Mouse (Mus musculus) liver, postnatal 0 days (tissue): ENCODE results near the gene Slc35a5. TPM values are rescaled to one million over a fixed set of nuclear protein-coding genes. Genes with fewer than 3 reads are reported as not detected.

ENCODE experiments used
- ATAC-seq: fragments of 200-750 bp; cut with Nextera tagmentation; 2 replicates; pipeline ENCODE4 v1.8.0; 2017; ENCODE audit warnings: mild to moderate bottlenecking, moderate library complexity
- DNase-seq: peaks from one replicate; pipeline ENCODE4 v3.0.0-alpha.2; 2016
- H3K27ac ChIP-seq: fragments of 300-500 bp; sonication (generic); 2 replicates; pipeline ENCODE4 v1.5.1; 2014; ENCODE audit warnings: antibody characterized with exemption, moderate library complexity, mild to moderate bottlenecking, low read depth
- H3K27me3 ChIP-seq: fragments of 300-500 bp; sonication (generic); 2 replicates; pipeline ENCODE4 v1.6.1; 2014; ENCODE audit warnings: low read length, control low read depth, mixed read lengths; ENCODE audit not compliant: insufficient read depth
- H3K36me3 ChIP-seq: fragments of 300-500 bp; sonication (generic); replicated peaks from 2 replicates; pipeline ENCODE4 v1.6.1; 2014; ENCODE audit warnings: mild to moderate bottlenecking, control low read depth, low read length, moderate library complexity, mixed read lengths; ENCODE audit not compliant: insufficient read depth
- H3K4me1 ChIP-seq: fragments of 300-500 bp; sonication (generic); 2 replicates; pipeline ENCODE4 v1.6.1; 2014; ENCODE audit warnings: antibody characterized with exemption, mild to moderate bottlenecking, control low read depth; ENCODE audit not compliant: insufficient read depth
- H3K4me2 ChIP-seq: fragments of 300-500 bp; sonication (generic); 2 replicates; pipeline ENCODE4 v1.6.1; 2014; ENCODE audit warnings: low read depth, mild to moderate bottlenecking, low read length, moderate library complexity, mixed read lengths
- H3K4me3 ChIP-seq: fragments of 300-500 bp; sonication (generic); 2 replicates; pipeline ENCODE4 v1.5.1; 2014; ENCODE audit warnings: low read depth, low read length
- H3K9ac ChIP-seq: fragments of 300-500 bp; sonication (generic); replicated peaks from 2 replicates; pipeline ENCODE4 v1.6.1; 2014; ENCODE audit warnings: mild to moderate bottlenecking, moderate library complexity
- H3K9me3 ChIP-seq: fragments of 300-500 bp; sonication (generic); 2 replicates; pipeline ENCODE4 v1.6.1; 2016; ENCODE audit warnings: mild to moderate bottlenecking, control low read depth, low read length, mixed read lengths
- CTCF ChIP-seq: sonication (generic); IDR thresholded peaks from 2 replicates; pipeline ENCODE4 v1.5.1; 2016; ENCODE audit warnings: antibody characterized with exemption, low read depth
- EP300 ChIP-seq: IDR thresholded peaks from 2 replicates; pipeline ENCODE4 v1.6.1; 2016; ENCODE audit warnings: antibody characterized with exemption, low read depth, mild to moderate bottlenecking
- WGBS: fragments of 180-500 bp; shearing (Covaris S2); extraction: QIAGEN DNeasy Blood & Tissue Kit; methylation state at CpG from one replicate; pipeline ENCODE4 v1.1.7; 2014; ENCODE audit not compliant: insufficient replicate concordance; 5-methylcytosine and 5-hydroxymethylcytosine counted together
- polyA plus RNA-seq: library from polyadenylated mRNA; unstranded; fragments of >200 nt; fragmentation: Nextera tagmentation; extraction: Ambion mirVana; gene quantifications from 2 replicates; pipeline ENCODE4 v1.2.1, GENCODE M21; 2015

The Slc35a5 gene
- polyA plus RNA-seq, 1 experiment from 2014 or later = 8.2 TPM

DNA sequence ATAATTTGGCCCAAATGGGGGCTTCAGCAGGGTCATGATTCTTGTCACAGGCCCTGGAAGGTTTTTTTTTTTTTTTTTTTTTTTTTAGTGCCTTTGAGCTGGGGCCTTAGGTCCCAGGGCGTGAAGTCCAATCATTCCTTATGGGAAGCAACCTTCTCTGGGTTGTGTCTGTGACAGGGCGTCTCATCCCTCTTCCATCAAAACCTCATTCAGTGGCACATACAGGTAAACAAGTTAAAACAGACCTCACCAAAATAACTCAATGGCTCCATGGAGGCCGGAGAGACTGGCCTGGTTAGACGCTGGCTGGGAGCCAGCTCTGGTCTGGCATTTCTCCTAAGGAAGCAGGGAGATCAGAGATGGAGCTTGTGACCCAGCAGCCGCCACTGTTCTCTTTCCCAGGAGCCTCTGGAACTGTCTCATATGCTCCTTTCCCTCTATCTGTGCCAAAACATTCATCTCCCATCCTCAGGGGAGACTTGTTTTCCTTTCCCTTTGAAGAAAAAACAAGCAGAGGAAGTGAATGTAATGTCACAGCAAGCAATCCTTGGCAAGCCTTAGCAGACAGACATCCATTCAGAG lies 37.6 kb downstream of the Slc35a5 start:
- no peak overlapping the region for H3K4me2 ChIP-seq
- no peak for ATAC-seq
- no peak overlapping the region for H3K9ac ChIP-seq
- TF ChIP-seq CTCF (no peak), EP300 (no peak)
- no peaks in the 10 kb centered on the region for H3K9me3 ChIP-seq
- no peak overlapping the region for H3K27ac ChIP-seq
- H3K27me3 ChIP-seq = no peaks in the 10 kb centered on the region
- no peak for DNase-seq
- H3K4me1 ChIP-seq = no peaks in the 10 kb centered on the region
- H3K4me3 ChIP-seq = no peak overlapping the region
- H3K36me3 ChIP-seq = no peaks in the 10 kb centered on the region
- 76% methylated on average over 5 of the region's 5 CpGs for WGBS

DNA sequence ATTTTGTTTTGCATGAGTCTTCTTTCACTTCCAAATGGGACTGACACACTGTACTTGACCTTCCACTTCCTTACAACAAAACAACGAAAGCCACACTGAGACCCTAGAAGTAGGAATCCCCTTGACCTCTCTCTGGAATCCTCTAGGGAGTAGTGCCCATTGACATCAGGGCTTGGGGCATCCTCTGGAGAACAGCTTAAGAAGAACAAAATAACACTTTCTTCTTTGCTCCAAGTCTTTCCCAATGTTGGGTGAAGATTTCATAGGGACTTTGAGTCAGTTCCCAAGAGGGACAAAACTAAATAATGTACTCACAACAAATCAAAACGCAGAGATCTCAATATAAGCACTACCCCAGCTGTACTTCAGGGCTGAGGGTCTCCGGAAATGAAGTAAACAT lies 39.7 kb downstream of the Slc35a5 start:
- H3K27ac ChIP-seq = no peak overlapping the region
- H3K4me3 ChIP-seq = no peak overlapping the region
- no peak for ATAC-seq
- TF ChIP-seq EP300 (no peak), CTCF (no peak)
- no peaks in the 10 kb centered on the region for H3K9me3 ChIP-seq
- no peak for DNase-seq
- H3K4me1 ChIP-seq = no peaks in the 10 kb centered on the region
- no peaks in the 10 kb centered on the region for H3K36me3 ChIP-seq
- no peaks in the 10 kb centered on the region for H3K27me3 ChIP-seq
- WGBS = 71% methylated on average over 3 of the region's 3 CpGs
- no peak overlapping the region for H3K9ac ChIP-seq
- H3K4me2 ChIP-seq = no peak overlapping the region

DNA sequence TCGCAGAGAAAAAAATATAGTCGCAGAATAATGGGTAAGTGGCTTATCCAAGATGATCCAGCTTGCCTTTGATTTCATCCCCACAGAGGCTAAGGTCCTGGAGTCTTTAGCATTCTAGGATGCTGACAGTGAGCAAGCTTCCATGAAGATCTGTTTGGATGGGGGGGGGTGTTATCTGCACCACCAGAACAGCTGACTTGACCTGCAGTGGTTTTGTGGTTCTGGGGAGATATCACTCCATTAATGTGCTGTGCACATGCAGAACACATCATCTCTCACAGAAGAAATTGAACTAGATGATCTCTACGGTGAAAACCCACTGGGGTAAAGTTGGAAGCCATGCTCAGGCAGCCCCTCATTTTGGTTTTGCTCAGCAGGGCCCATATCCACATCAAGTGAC lies 41.3 kb downstream of the Slc35a5 start:
- no peak for TF ChIP-seq EP300
- no peaks in the 10 kb centered on the region for H3K27me3 ChIP-seq
- H3K4me3 ChIP-seq = no peak overlapping the region
- H3K4me1 ChIP-seq = no peaks in the 10 kb centered on the region
- no peak overlapping the region for H3K27ac ChIP-seq
- H3K9ac ChIP-seq = no peak overlapping the region
- H3K9me3 ChIP-seq = no peaks in the 10 kb centered on the region
- DNase-seq (no peak), ATAC-seq (no peak)
- no peak overlapping the region for H3K4me2 ChIP-seq
- 79% methylated on average over 3 of the region's 3 CpGs for WGBS
- no peaks in the 10 kb centered on the region for H3K36me3 ChIP-seq

DNA sequence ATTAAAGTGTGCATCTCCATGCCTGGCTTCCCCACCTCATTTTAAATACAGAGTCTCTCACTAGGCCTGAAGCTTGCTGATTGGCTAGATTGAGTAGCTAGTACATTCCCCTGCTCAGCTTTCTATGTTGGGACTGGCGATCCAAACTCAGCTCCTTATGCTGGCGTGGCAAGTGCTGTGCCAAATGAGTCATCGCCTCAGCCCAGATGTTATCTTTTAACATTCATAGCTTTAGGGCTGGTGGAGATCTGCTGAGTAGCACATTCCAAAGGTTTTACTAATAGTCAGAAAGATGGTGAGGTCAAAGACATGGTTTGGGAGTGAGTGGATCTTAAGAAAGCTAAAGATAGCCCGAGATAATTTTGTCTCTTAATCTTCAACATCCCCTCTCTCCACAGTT lies 48.0 kb downstream of the Slc35a5 start:
- ATAC-seq (peak; percentile 31; the same call in 1 of the 2 replicates), DNase-seq (no peak)
- Histone ChIP-seq H3K9me3 (no peaks in the 10 kb centered on the region), H3K36me3 (no peaks in the 10 kb centered on the region), H3K27me3 (no peaks in the 10 kb centered on the region), H3K4me3 (no peak overlapping the region), H3K27ac (no peak overlapping the region), H3K4me1 (no peaks in the 10 kb centered on the region), H3K9ac (no peak overlapping the region), H3K4me2 (no peak overlapping the region)
- TF ChIP-seq EP300 (no peak), CTCF (no peak)
- WGBS = 42% methylated on average over 4 of the region's 4 CpGs

DNA sequence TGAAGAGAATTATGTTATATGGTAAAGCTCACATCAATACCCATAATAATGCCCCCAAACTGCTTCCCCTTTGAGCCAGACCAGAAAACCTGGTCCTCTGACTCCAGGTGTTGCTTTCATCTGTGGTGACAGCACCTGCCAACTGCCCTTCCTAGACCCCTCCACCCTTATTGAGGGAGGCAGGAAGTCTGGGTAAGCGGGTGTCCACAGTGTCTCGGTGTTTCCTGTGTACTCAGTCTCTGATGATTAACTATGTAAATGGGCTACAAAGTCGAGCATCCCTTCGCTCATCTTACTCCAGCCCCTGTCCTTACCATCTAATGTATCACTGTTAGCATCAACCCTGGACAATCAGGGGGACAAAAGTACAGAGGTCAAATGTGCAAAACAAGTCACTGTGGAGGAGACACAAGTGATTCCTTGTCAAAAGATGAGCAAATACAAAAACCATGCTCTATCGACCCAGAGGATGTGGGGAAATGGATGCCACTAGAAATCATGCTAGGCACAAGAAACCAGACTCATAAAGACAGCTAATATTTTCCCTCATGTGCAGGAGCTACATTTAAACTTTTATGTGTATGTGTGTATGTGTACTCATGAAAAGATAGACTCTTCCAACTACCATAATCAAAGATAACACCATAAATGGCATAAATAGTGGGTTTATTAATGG lies 50.2 kb downstream of the Slc35a5 start:
- H3K4me3 ChIP-seq = no peak overlapping the region
- H3K4me1 ChIP-seq = no peaks in the 10 kb centered on the region
- no peak overlapping the region for H3K4me2 ChIP-seq
- no peak for TF ChIP-seq CTCF
- no peaks in the 10 kb centered on the region for H3K36me3 ChIP-seq
- H3K27me3 ChIP-seq = no peaks in the 10 kb centered on the region
- 33% methylated on average over 5 of the region's 5 CpGs for WGBS
- H3K9me3 ChIP-seq = no peaks in the 10 kb centered on the region
- H3K9ac ChIP-seq = no peak overlapping the region
- no peak for DNase-seq
- no peak for ATAC-seq
- no peak overlapping the region for H3K27ac ChIP-seq

DNA sequence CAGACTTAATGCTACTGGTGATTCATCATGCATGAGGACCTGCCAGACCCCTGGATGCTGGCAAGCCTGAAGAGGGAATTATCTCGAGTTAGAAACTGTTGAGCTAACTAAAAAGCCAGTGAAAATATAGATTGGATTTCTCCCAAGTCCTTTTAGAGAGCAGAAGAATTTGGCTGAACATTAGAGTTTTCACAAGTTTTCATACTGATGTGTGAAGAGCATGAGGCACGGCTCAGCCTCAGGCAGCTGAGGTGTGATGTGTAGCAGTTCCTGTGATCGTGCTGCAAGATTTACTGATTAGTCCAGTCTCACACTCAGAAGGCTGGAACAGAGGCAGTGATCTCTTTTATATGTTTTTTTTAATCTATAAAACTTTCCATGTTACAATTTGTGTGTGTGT lies 53.5 kb downstream of the Slc35a5 start:
- no peak for ATAC-seq
- DNase-seq = no peak
- H3K27me3 ChIP-seq = no peaks in the 10 kb centered on the region
- H3K4me1 ChIP-seq = no peaks in the 10 kb centered on the region
- no peaks in the 10 kb centered on the region for H3K9me3 ChIP-seq
- no peaks in the 10 kb centered on the region for H3K36me3 ChIP-seq
- H3K27ac ChIP-seq = no peak overlapping the region
- no peak overlapping the region for H3K4me3 ChIP-seq
- no peak overlapping the region for H3K4me2 ChIP-seq
- 64% methylated on average over 3 of the region's 3 CpGs for WGBS
- no peak for TF ChIP-seq CTCF
- no peak for TF ChIP-seq EP300
- no peak overlapping the region for H3K9ac ChIP-seq
